Mouse (Mus musculus) gonadal fat pad, adult 2 months (tissue): Measurements from ENCODE around the gene Ankrd2. TPM values are rescaled to one million over a fixed set of nuclear protein-coding genes. Genes with fewer than 3 reads are reported as not detected.

ENCODE experiments used
- DNase-seq: peaks from one replicate; pipeline ENCODE4 v3.0.0-alpha.2; 2012; ENCODE audit warnings: low read depth
- polyA plus RNA-seq: library from polyadenylated mRNA; depleted of rRNA; stranded (reverse); fragments of >200 nt; gene quantifications from 2 replicates; pipeline ENCODE4 v1.2.3, GENCODE M21; 2012

Gene Ankrd2
- polyA plus RNA-seq, 1 experiment: 0.16 TPM

GRCm38 (mm10) chr19:42015001-42015400, 20.8 kb upstream of the Ankrd2 start:
- no peak for DNase-seq

GRCm38 (mm10) chr19:42016251-42016650, 19.5 kb upstream of the Ankrd2 start:
- DNase-seq: no peak

GRCm38 (mm10) chr19:42016840-42017239, 19.0 kb upstream of the Ankrd2 start:
- no peak for DNase-seq

- DNase-seq: no peak
Measured at GRCm38 (mm10) chr19:42017399-42018247, 18.2 kb upstream of the Ankrd2 start.

GRCm38 (mm10) chr19:42019011-42019522, 16.7 kb upstream of the Ankrd2 start:
- DNase-seq: no peak

- DNase-seq: no peak
Measured at GRCm38 (mm10) chr19:42021681-42022541, 13.9 kb upstream of the Ankrd2 start.

- DNase-seq: no peak
Measured at GRCm38 (mm10) chr19:42022542-42022848, 13.3 kb upstream of the Ankrd2 start.

- DNase-seq: no peak
Measured at GRCm38 (mm10) chr19:42026158-42026557, 9.6 kb upstream of the Ankrd2 start.

GRCm38 (mm10) chr19:42031112-42031511, 4.7 kb upstream of the Ankrd2 start:
- no peak for DNase-seq

GRCm38 (mm10) chr19:42033611-42034010, 2.2 kb upstream of the Ankrd2 start:
- no peak for DNase-seq

GRCm38 (mm10) chr19:42034146-42034775, 1.5 kb upstream of the Ankrd2 start:
- DNase-seq: no peak

GRCm38 (mm10) chr19:42034881-42035455, 832 bp upstream of the Ankrd2 start:
- no peak for DNase-seq

GRCm38 (mm10) chr19:42036357-42036756, 557 bp downstream of the Ankrd2 start:
- no peak for DNase-seq

- no peak for DNase-seq
Measured at GRCm38 (mm10) chr19:42037167-42037702, 1.4 kb downstream of the Ankrd2 start.

- no peak for DNase-seq
Measured at GRCm38 (mm10) chr19:42038310-42038709, 2.5 kb downstream of the Ankrd2 start.

GRCm38 (mm10) chr19:42043988-42044387, 8.2 kb downstream of the Ankrd2 start:
- no peak for DNase-seq

- peak; percentile 36 for DNase-seq
Measured at GRCm38 (mm10) chr19:42045269-42046102, 9.7 kb downstream of the Ankrd2 start, which contains the start of gene Hoga1. Gene Hoga1, plus strand, starts transcription at chr19:42045610.

GRCm38 (mm10) chr19:42050251-42050650, 14.5 kb downstream of the Ankrd2 start:
- DNase-seq: no peak

- no peak for DNase-seq
Measured at GRCm38 (mm10) chr19:42051351-42051750, 15.6 kb downstream of the Ankrd2 start.

- DNase-seq: no peak
Measured at GRCm38 (mm10) chr19:42051948-42052347, 16.1 kb downstream of the Ankrd2 start, which contains the start of gene 4933411K16Rik. Gene 4933411K16Rik, plus strand, starts transcription at chr19:42052248.
